Mouse (Mus musculus): Measurements from ENCODE around the gene Sorcs1.

GRCm38 (mm10) chr19:50105842-50106585 lies 572.4 kb downstream of the Sorcs1 start:
- no peak for TF ChIP-seq GATA1 (IDR thresholded peaks at IDR 0.05; ENCODE audit: low read length)
- no peak for TF ChIP-seq TAL1 (IDR thresholded peaks at IDR 0.05; ENCODE audit: low read length)

Measured in erythroblast, embryonic 14.5 days (primary cell).